Mouse (Mus musculus) gonadal fat pad, adult 2 months (tissue): Measurements from ENCODE around the gene Adamtsl1. TPM values are rescaled to one million over a fixed set of nuclear protein-coding genes. Genes with fewer than 3 reads are reported as not detected.

ENCODE experiments used
- DNase-seq: peaks from one replicate; pipeline ENCODE4 v3.0.0-alpha.2; 2012; ENCODE audit warnings: low read depth
- polyA plus RNA-seq: library from polyadenylated mRNA; depleted of rRNA; stranded (reverse); fragments of >200 nt; gene quantifications from 2 replicates; pipeline ENCODE4 v1.2.3, GENCODE M21; 2012

Adamtsl1 gene
- polyA plus RNA-seq, 1 experiment = 17.9 TPM

- DNase-seq = no peak
Measured at GRCm38 (mm10) chr4:86046881-86047280, 532.9 kb downstream of the Adamtsl1 start.

- DNase-seq = no peak
Measured at GRCm38 (mm10) chr4:86053487-86054237, 539.7 kb downstream of the Adamtsl1 start.

DNA sequence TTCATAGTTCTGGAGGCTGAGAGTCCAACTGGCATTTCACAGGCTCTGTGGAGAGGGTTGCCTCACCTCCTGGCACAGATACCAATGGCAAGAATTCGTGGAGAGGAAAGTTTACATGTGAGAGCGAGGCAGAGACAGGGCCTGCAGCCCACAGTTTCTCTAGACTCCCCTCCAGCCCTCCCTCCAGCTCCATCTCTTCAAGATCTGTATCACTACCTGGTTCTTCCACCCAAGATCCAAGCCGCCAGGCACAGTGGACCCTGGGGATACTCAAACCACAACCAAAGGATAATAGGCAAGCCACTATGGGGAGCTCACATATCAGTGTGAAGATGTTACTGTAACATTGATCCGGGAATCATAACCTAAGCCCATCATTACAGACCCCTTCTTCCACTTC, 546.6 kb downstream of the Adamtsl1 start:
- no peak for DNase-seq

- DNase-seq = no peak
Measured at GRCm38 (mm10) chr4:86068376-86068775, 554.4 kb downstream of the Adamtsl1 start.

- no peak for DNase-seq
Measured at GRCm38 (mm10) chr4:86068875-86069718, 555.1 kb downstream of the Adamtsl1 start.

DNA sequence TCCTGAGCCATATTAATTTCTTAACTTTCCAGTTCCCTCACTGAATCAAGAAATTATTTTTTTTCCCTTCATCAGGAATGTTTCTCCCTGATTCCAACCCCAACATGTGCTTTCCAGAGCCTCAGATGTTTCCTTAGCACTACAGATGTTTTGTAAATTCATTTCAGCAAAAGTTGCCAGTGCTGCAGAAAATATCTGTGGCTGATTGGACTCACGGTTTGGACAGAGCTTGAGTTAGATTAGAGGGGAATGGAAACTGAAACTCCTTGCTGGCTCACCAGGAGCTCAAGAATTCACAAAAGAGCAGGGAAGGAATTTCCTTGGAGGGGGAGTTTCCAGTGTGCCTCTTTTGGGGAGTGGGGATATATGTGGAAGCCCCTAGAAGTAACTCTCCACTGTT, 560.9 kb downstream of the Adamtsl1 start:
- no peak for DNase-seq

DNA sequence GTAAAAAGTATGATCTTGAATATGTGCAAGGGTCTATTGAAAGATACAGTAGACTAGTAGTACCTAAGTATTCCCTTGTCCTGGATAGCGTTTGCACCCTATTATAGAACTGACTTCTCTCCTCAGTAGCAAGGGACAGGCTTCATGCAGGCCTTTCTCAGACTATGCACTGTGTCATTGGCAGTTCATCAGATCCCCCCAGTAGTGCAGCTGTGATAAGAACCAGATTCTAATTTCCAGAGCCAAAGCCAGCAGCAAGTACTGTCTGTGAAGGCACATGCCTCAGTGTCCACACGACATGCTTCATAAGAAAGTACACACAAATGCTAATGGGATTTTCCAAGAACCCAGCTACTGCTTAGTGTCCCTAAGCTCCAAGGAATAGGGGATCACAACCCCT, 563.4 kb downstream of the Adamtsl1 start:
- no peak for DNase-seq

DNA sequence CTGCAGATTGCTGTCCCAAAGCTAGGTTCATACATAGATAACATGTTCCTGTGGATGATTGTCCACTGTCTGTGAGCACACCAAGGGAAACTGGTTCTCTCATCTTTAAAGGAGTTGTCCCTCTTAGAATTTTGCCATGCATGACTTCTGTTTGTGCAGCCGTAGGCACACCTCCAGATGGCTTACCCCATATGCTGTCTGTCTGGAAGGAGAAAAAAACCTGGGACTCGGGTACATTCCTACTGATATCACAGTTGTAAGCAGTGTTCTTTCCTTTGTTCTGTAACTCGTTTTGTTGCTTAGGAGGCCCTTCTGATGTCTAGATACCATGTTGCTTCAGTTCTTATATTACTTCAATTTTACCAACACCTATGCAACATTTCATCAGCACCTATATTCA, 563.9 kb downstream of the Adamtsl1 start:
- DNase-seq = no peak

DNA sequence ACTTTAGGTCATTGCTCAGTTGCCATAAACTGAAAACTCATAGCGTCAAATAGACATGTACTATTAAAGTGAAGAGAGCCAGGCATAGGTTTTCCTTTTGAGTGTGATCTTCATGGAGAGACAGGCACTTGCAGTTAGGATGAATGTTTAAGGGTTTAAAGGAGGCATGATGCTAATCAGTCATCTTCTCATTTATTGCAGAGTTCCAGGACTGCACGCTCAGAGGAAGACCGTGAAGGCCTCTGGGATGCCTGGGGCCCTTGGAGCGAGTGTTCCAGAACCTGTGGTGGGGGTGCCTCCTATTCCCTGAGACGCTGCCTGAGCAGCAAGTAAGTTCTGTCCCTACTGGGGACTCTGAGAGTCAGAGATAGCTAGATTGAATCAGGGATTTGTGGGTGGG, 573.5 kb downstream of the Adamtsl1 start:
- DNase-seq = no peak

DNA sequence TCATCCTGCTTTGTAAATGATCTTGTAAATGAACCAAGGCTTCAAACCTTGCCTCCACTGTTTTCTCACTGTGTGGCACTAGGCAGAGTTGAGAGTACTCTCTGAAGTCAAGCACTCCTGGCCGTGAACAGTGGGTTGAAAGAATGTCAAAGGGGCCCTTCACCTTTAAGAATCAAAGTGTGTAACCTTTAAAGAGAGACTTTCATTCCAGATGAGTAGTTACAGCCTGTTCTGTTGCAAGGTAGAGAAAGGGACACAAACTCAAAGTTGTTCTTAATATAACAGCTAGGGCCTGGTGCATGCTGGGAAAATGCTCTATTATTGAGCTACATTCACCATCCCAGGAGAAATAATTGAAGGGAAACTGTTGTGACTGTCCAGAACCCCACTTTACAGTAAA, 589.2 kb downstream of the Adamtsl1 start:
- no peak for DNase-seq

DNA sequence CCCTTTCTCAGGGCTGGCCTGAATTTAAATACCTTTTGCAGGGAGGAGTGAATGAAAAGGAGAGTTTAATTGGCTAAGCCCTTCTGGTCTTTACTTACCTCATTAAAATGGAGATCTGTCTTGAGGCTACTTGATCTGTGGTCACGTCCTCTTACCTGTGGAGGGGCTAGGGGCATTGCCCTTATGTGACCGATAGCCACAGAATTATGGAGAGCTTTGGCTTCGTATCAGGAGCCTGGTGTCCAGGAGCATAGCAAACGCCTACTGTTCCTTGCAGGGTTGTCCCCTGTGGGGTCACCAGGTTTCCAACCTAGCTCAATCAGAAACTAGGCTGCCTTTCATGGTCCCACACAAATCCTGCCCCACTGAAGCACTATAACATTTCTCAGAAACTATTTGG, 594.4 kb downstream of the Adamtsl1 start:
- DNase-seq = no peak

- DNase-seq = no peak
Measured at GRCm38 (mm10) chr4:86119067-86119466, 605.1 kb downstream of the Adamtsl1 start.

DNA sequence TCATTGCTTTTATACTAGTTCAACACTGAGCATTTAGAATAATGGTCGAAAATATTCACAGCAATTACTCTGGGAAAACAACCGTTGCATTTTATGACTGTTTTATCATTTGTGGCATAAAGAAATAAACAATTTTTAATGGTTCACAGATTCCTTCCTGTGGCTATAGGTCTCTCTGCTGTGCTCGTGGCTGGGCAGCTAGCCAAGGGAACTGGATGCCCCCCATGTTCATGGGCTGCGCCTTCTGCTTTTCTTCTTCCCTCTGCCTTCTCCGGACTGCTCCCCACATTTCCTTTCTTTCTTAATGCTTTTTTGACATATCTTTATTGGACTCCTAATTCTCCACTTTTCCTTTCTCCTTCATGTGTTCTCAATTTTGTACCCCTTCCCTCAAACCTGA, 608.5 kb downstream of the Adamtsl1 start:
- no peak for DNase-seq

GRCm38 (mm10) chr4:86124374-86124773, 610.4 kb downstream of the Adamtsl1 start:
- no peak for DNase-seq

GRCm38 (mm10) chr4:86126636-86127035, 612.7 kb downstream of the Adamtsl1 start:
- DNase-seq = no peak

DNA sequence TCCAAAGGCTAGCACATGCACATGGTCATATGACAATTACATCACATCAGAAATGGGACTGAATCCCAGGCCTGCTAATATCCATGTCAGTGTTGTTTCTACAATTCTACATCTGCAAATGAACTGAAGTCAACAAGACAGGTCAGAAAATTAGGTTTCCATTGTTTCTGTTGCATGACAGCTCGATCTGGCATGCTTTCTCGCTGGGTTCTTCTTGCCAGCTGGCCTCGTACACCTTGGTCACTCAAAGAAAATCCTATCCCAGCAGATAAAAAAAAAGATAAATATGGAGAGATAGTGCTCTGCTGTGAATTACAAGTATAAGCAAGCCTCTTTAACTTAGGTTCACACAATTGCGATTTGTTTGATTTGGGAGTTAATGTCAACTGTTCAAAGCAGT, 644.6 kb downstream of the Adamtsl1 start:
- DNase-seq = no peak

DNA sequence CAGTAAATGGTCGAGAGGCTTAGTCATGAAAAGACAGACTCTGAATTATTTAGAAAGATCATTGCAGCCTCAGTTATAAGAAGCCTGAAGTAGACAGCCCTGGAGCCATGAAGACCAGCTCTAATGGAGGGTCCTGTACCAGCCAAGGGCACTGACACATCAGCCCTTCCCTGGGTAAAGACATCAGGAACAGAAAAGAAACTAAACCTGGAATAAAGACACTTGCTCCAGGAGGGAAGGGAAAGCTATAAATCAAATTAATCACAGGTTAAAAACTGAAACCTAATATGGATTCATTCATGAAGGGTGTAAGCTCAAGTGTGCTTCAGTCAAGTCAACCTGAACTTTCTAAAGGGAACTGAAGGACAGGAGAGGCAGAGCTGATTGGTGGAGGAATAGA, 645.4 kb downstream of the Adamtsl1 start:
- no peak for DNase-seq

DNA sequence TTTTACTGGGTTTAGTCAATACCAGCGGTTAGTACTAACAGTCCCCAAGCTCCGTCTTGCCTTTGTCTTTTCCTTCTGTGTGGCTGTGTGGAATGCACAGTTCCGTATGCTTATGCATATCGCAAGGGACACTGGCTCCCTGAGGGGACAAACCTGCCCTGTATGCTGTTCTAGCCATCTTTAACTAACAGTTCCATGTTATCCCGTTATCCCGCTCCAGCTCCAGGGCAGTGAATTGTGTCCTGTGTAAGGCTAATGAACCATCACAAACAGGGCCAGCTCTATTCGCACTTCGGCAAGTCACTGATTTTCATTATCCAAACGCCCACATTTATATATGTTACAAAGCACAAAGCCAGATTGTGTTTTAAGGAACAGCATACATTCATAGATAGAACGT, 656.8 kb downstream of the Adamtsl1 start:
- no peak for DNase-seq

- DNase-seq = no peak
Measured at GRCm38 (mm10) chr4:86171461-86171860, 657.5 kb downstream of the Adamtsl1 start.

- DNase-seq = no peak
Measured at GRCm38 (mm10) chr4:86177471-86177870, 663.5 kb downstream of the Adamtsl1 start.

DNA sequence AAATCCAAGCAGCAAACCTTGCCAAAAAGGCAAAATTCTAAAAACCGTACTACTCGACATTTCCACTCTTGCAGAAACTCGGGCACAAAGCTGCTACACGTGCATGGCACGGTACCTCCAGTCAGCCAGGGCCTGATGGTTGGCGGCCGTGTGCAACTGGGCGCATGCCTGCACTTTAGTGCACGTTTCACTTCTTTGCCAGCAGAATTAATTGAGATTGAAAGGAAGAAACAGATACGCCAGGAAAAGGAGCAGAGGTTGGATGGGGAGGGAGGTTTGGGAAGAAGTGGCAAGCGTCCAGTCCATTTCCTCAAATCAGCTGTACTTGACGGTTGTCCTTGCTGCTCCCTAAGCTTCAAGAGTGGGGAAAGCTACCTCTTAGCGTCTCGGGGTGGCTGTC, 664.1 kb downstream of the Adamtsl1 start:
- no peak for DNase-seq

- DNase-seq = no peak
Measured at GRCm38 (mm10) chr4:86183701-86184173, 669.8 kb downstream of the Adamtsl1 start.

DNA sequence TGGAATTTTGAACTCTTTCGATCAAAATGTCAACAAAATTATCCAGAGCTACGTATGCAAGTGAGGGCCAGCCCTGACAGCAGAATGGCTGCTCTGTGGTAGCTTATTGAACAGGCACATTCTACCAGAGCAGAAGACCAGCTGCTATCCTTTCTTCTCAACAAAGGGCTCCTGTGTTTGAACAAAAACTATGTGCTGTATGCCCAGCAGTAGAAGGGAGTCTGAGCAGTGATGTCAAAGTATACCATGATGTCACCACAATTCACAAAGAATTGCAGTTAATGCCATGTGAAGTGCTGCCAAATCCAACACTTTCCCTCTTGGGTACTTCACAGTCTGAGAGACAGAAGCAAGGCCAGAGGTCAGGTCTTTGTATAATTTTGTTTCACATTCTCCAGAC, 675.9 kb downstream of the Adamtsl1 start:
- no peak for DNase-seq
